Mouse (Mus musculus): ENCODE data around the gene Tmem163.

DNA sequence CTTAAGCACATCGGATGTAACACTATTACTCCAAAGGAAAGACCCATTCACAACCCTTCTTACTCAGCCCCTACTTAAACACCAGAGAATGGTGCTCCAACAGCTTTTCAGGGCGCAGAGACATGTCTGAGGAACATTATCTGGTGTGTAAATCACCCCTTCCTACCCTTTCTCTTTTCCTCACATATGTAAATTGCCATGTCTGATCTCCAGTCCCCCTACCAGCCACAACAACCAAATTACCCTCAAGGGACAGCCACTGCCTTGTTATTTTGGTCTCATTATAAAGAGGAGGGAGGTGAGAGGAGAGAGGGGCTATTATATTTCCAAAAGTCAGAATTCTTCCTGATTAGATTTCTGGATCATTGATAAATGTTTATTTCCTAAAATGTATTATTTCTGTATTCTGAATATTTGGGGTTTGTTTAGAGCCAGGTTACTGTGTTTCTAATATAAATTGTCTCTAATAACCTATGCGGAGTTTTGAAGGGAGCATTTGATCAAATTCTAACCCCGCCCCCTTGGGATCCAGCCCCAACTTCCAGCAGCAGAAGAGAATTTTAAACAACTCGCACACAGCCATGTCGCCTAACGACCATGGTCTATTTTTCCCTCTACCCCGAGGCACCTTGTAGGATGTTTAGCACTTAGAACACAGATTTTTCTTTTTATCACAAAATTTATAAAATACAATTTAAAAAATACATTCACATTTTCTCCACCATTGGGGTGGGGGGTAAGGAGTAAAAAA lies 12.1 kb downstream of the Tmem163 start:
- no peak for TF ChIP-seq CTCF (IDR thresholded peaks at IDR 0.05; ENCODE audit: low read depth)
- no peak for TF ChIP-seq EP300 (IDR thresholded peaks at IDR 0.05; ENCODE audit: low read depth)
